Mouse (Mus musculus) limb, embryonic 15.5 days (tissue): ENCODE measurements around the gene Ctbp2. TPM values are rescaled to one million over a fixed set of nuclear protein-coding genes. Genes with fewer than 3 reads are reported as not detected.
A peak's percentile ranks its signal among the peaks of the same experiment; 100 is the strongest.

Experiments used
- ATAC-seq: fragments of 200-750 bp; cut with Nextera tagmentation; 2 replicates; pipeline ENCODE4 v1.8.0; 2017; ENCODE audit warnings: low read depth, moderate TSS enrichment; ENCODE audit not compliant: insufficient number of reproducible peaks, low FRiP score, low TSS enrichment
- H3K27ac ChIP-seq: fragments of 300-500 bp; sonication (generic); 2 replicates; pipeline ENCODE4 v1.5.1; 2015; ENCODE audit warnings: moderate library complexity, mild to moderate bottlenecking, inconsistent platforms
- H3K27me3 ChIP-seq: fragments of 300-500 bp; sonication (generic); 2 replicates; pipeline ENCODE4 v1.6.1; 2015; ENCODE audit warnings: inconsistent platforms
- H3K36me3 ChIP-seq: fragments of 300-500 bp; sonication (generic); 2 replicates; pipeline ENCODE4 v1.6.1; 2015; ENCODE audit warnings: inconsistent platforms
- H3K4me1 ChIP-seq: fragments of 300-500 bp; sonication (generic); 2 replicates; pipeline ENCODE4 v1.6.1; 2015; ENCODE audit warnings: inconsistent platforms
- H3K4me2 ChIP-seq: fragments of 300-500 bp; sonication (generic); 2 replicates; pipeline ENCODE4 v1.6.1; 2015; ENCODE audit warnings: mild to moderate bottlenecking, inconsistent platforms
- H3K4me3 ChIP-seq: fragments of 300-500 bp; sonication (generic); 2 replicates; pipeline ENCODE4 v1.5.1; 2015; ENCODE audit warnings: mild to moderate bottlenecking, inconsistent platforms
- H3K9ac ChIP-seq: fragments of 300-500 bp; sonication (generic); 2 replicates; pipeline ENCODE4 v1.6.1; 2015; ENCODE audit warnings: inconsistent platforms
- H3K9me3 ChIP-seq: fragments of 300-500 bp; sonication (generic); 2 replicates; pipeline ENCODE4 v1.6.1; 2016; ENCODE audit warnings: inconsistent platforms
- WGBS: fragments of 180-500 bp; shearing (Covaris S2); methylation state at CpG from one replicate; pipeline ENCODE4 v1.1.7; 2015; 5-methylcytosine and 5-hydroxymethylcytosine counted together
- polyA plus RNA-seq: library from polyadenylated mRNA; unstranded; fragments of >200 nt; fragmentation: Nextera tagmentation; extraction: Ambion mirVana; gene quantifications from 2 replicates; pipeline ENCODE4 v1.2.1, GENCODE M21; 2015

Gene Ctbp2
- polyA plus RNA-seq, 1 experiment from 2014 or later, result 56.3 TPM

GRCm38 (mm10) chr7:133053757-133054156 is 70.4 kb downstream of the Ctbp2 start:
- Histone ChIP-seq H3K27me3 (no peaks in the 10 kb centered on the region), H3K36me3 (no peaks in the 10 kb centered on the region; the same call in 1 of the 2 replicates), H3K9ac (no peak overlapping the region), H3K9me3 (no peaks in the 10 kb centered on the region), H3K4me2 (no peak overlapping the region), H3K27ac (no peak overlapping the region), H3K4me1 (peaks cover 9% of the 10 kb centered on the region; the same call in 1 of the 2 replicates), H3K4me3 (no peak overlapping the region)
- ATAC-seq, result no peak
- WGBS, result 87% methylated on average over 9 of the region's 9 CpGs

GRCm38 (mm10) chr7:133052819-133053218 is 71.3 kb downstream of the Ctbp2 start:
- ATAC-seq, result no peak
- WGBS, result 72% methylated on average over 8 of the region's 8 CpGs

GRCm38 (mm10) chr7:133050681-133051080 is 73.5 kb downstream of the Ctbp2 start:
- Histone ChIP-seq H3K27me3 (no peaks in the 10 kb centered on the region), H3K9ac (no peak overlapping the region), H3K4me2 (no peak overlapping the region), H3K9me3 (no peaks in the 10 kb centered on the region), H3K27ac (no peak overlapping the region), H3K36me3 (no peaks in the 10 kb centered on the region), H3K4me1 (peaks cover 17% of the 10 kb centered on the region), H3K4me3 (no peak overlapping the region)
- 64% methylated on average over 6 of the region's 6 CpGs for WGBS
- no peak for ATAC-seq

More at GRCm38 (mm10) chr7:133052819-133053218, 71.3 kb downstream of the Ctbp2 start:
- H3K4me1 ChIP-seq, result peaks cover 13% of the 10 kb centered on the region; the same call in 1 of the 2 replicates
- no peak overlapping the region for H3K4me2 ChIP-seq
- H3K9ac ChIP-seq, result no peak overlapping the region
- H3K27ac ChIP-seq, result peak overlapping the region; percentile 44; the same call in 1 of the 2 replicates
- H3K27me3 ChIP-seq, result no peaks in the 10 kb centered on the region
- no peaks in the 10 kb centered on the region for H3K9me3 ChIP-seq
- H3K4me3 ChIP-seq, result no peak overlapping the region
- H3K36me3 ChIP-seq, result no peaks in the 10 kb centered on the region; the same call in 1 of the 2 replicates

- H3K27me3 ChIP-seq, result no peaks in the 10 kb centered on the region
- WGBS, result 64% methylated on average over 3 of the region's 3 CpGs
- H3K9ac ChIP-seq, result no peak overlapping the region
- H3K27ac ChIP-seq, result no peak overlapping the region
- no peak for ATAC-seq
- peaks cover 30% of the 10 kb centered on the region for H3K4me1 ChIP-seq
- no peaks in the 10 kb centered on the region for H3K36me3 ChIP-seq
- no peak overlapping the region for H3K4me2 ChIP-seq
- no peak overlapping the region for H3K4me3 ChIP-seq
- H3K9me3 ChIP-seq, result no peaks in the 10 kb centered on the region
Measured at GRCm38 (mm10) chr7:133048085-133048630, 76.0 kb downstream of the Ctbp2 start.

- Histone ChIP-seq H3K9ac (no peak overlapping the region), H3K4me2 (no peak overlapping the region), H3K4me1 (peaks cover 29% of the 10 kb centered on the region), H3K36me3 (no peaks in the 10 kb centered on the region), H3K4me3 (no peak overlapping the region), H3K9me3 (no peaks in the 10 kb centered on the region), H3K27me3 (no peaks in the 10 kb centered on the region), H3K27ac (no peak overlapping the region)
- WGBS, result 86% methylated on average over 4 of the region's 4 CpGs
- ATAC-seq, result no peak
Measured at GRCm38 (mm10) chr7:133047287-133047686, 76.9 kb downstream of the Ctbp2 start.

GRCm38 (mm10) chr7:133044721-133045120 is 79.4 kb downstream of the Ctbp2 start:
- Histone ChIP-seq H3K4me3 (no peak overlapping the region), H3K27ac (peak overlapping the region; percentile 54; the same call in 1 of the 2 replicates), H3K9me3 (no peaks in the 10 kb centered on the region), H3K9ac (no peak overlapping the region), H3K4me1 (peaks cover 36% of the 10 kb centered on the region), H3K4me2 (no peak overlapping the region), H3K36me3 (no peaks in the 10 kb centered on the region), H3K27me3 (no peaks in the 10 kb centered on the region)
- no peak for ATAC-seq
- 26% methylated on average over 4 of the region's 4 CpGs for WGBS

GRCm38 (mm10) chr7:133041784-133042183 is 82.4 kb downstream of the Ctbp2 start:
- Histone ChIP-seq H3K4me3 (no peak overlapping the region), H3K36me3 (no peaks in the 10 kb centered on the region), H3K9me3 (no peaks in the 10 kb centered on the region), H3K9ac (no peak overlapping the region), H3K27me3 (no peaks in the 10 kb centered on the region), H3K4me2 (no peak overlapping the region), H3K27ac (no peak overlapping the region), H3K4me1 (peaks cover 45% of the 10 kb centered on the region)
- 62% methylated on average over 3 of the region's 3 CpGs for WGBS
- ATAC-seq, result no peak

GRCm38 (mm10) chr7:133040688-133041345 is 83.3 kb downstream of the Ctbp2 start:
- Histone ChIP-seq H3K9me3 (no peaks in the 10 kb centered on the region), H3K36me3 (no peaks in the 10 kb centered on the region), H3K27me3 (no peaks in the 10 kb centered on the region), H3K9ac (no peak overlapping the region), H3K4me2 (no peak overlapping the region), H3K4me3 (no peak overlapping the region), H3K4me1 (peaks cover 53% of the 10 kb centered on the region), H3K27ac (no peak overlapping the region)
- no peak for ATAC-seq
- 59% methylated on average over 3 of the region's 3 CpGs for WGBS

- H3K4me2 ChIP-seq, result no peak overlapping the region
- H3K27ac ChIP-seq, result no peak overlapping the region
- no peaks in the 10 kb centered on the region for H3K27me3 ChIP-seq
- no peak overlapping the region for H3K4me3 ChIP-seq
- no peaks in the 10 kb centered on the region for H3K9me3 ChIP-seq
- H3K9ac ChIP-seq, result no peak overlapping the region
- ATAC-seq, result no peak
- 79% methylated on average over 3 of the region's 3 CpGs for WGBS
- H3K36me3 ChIP-seq, result no peaks in the 10 kb centered on the region
- peaks cover 46% of the 10 kb centered on the region for H3K4me1 ChIP-seq
Measured at GRCm38 (mm10) chr7:133039556-133040255, 84.4 kb downstream of the Ctbp2 start.

GRCm38 (mm10) chr7:133037618-133038017 is 86.5 kb downstream of the Ctbp2 start:
- WGBS, result 23% methylated on average over 4 of the region's 4 CpGs

GRCm38 (mm10) chr7:133037217-133037616 is 86.9 kb downstream of the Ctbp2 start:
- Histone ChIP-seq H3K4me1 (peaks cover 55% of the 10 kb centered on the region), H3K9me3 (no peaks in the 10 kb centered on the region), H3K36me3 (no peaks in the 10 kb centered on the region), H3K27ac (no peak overlapping the region), H3K4me3 (no peak overlapping the region), H3K27me3 (no peaks in the 10 kb centered on the region), H3K4me2 (no peak overlapping the region), H3K9ac (no peak overlapping the region)
- no peak for ATAC-seq
- WGBS, result 29% methylated on average over 5 of the region's 5 CpGs

More at GRCm38 (mm10) chr7:133037618-133038017, 86.5 kb downstream of the Ctbp2 start:
- Histone ChIP-seq H3K4me3 (no peak overlapping the region), H3K4me1 (peaks cover 54% of the 10 kb centered on the region), H3K27me3 (no peaks in the 10 kb centered on the region), H3K27ac (no peak overlapping the region), H3K9me3 (no peaks in the 10 kb centered on the region), H3K36me3 (no peaks in the 10 kb centered on the region), H3K4me2 (no peak overlapping the region), H3K9ac (no peak overlapping the region)
- ATAC-seq, result no peak

GRCm38 (mm10) chr7:133035901-133036300 is 88.3 kb downstream of the Ctbp2 start:
- H3K4me2 ChIP-seq, result no peak overlapping the region
- no peak overlapping the region for H3K4me3 ChIP-seq
- peaks cover 47% of the 10 kb centered on the region for H3K4me1 ChIP-seq
- no peak overlapping the region for H3K9ac ChIP-seq
- H3K27me3 ChIP-seq, result no peaks in the 10 kb centered on the region
- ATAC-seq, result no peak
- H3K27ac ChIP-seq, result no peak overlapping the region
- no peaks in the 10 kb centered on the region for H3K36me3 ChIP-seq
- H3K9me3 ChIP-seq, result no peaks in the 10 kb centered on the region
